Mouse (Mus musculus) heart, embryonic 10.5 days (tissue): ENCODE measurements around the gene Shb. TPM values are rescaled to one million over a fixed set of nuclear protein-coding genes. Genes with fewer than 3 reads are reported as not detected.

ENCODE experiments used
- DNase-seq: peaks from one replicate; pipeline ENCODE4 v3.0.0-alpha.2; 2017; ENCODE audit warnings: low spot score
- H3K27ac ChIP-seq: fragments of 300-500 bp; sonication (generic); 2 replicates; pipeline ENCODE4 v1.5.1; 2016; ENCODE audit warnings: mild to moderate bottlenecking
- H3K27me3 ChIP-seq: fragments of 300-500 bp; sonication (generic); 2 replicates; pipeline ENCODE4 v1.6.1; 2016; ENCODE audit warnings: mild to moderate bottlenecking; ENCODE audit not compliant: poor library complexity, insufficient read depth, severe bottlenecking
- H3K36me3 ChIP-seq: fragments of 300-500 bp; sonication (generic); 2 replicates; pipeline ENCODE4 v1.6.1; 2016; ENCODE audit warnings: mild to moderate bottlenecking, moderate library complexity
- H3K4me1 ChIP-seq: fragments of 300-500 bp; sonication (generic); 2 replicates; pipeline ENCODE4 v1.6.1; 2016; ENCODE audit warnings: mild to moderate bottlenecking
- H3K4me3 ChIP-seq: fragments of 300-500 bp; sonication (generic); 2 replicates; pipeline ENCODE4 v1.5.1; 2016; ENCODE audit warnings: mild to moderate bottlenecking, moderate library complexity
- H3K9me3 ChIP-seq: fragments of 300-500 bp; sonication (generic); 2 replicates; pipeline ENCODE4 v1.6.1; 2016; ENCODE audit warnings: mild to moderate bottlenecking, moderate library complexity
- WGBS: fragments of 180-500 bp; shearing (Covaris S2); methylation state at CpG from one replicate; pipeline ENCODE4 v1.1.7; 2016; 5-methylcytosine and 5-hydroxymethylcytosine counted together
- polyA plus RNA-seq: library from polyadenylated mRNA; unstranded; fragments of >200 nt; fragmentation: Nextera tagmentation; extraction: Ambion mirVana; gene quantifications from 2 replicates; pipeline ENCODE4 v1.2.1, GENCODE M21; 2016

The Shb gene
- polyA plus RNA-seq, 1 experiment from 2014 or later, result 8.2 TPM

GRCm38 (mm10) chr4:45467115-45467912, 65.0 kb downstream of the Shb start:
- DNase-seq, result no peak
- H3K36me3 ChIP-seq, result peaks cover 17% of the 10 kb centered on the region
- 80% methylated on average over 12 of the region's 12 CpGs for WGBS
- peaks cover 80% of the 10 kb centered on the region for H3K4me1 ChIP-seq
- H3K27me3 ChIP-seq, result no peaks in the 10 kb centered on the region
- no peak overlapping the region for H3K4me3 ChIP-seq
- peak overlapping the region; percentile 79 for H3K27ac ChIP-seq
- H3K9me3 ChIP-seq, result no peaks in the 10 kb centered on the region

GRCm38 (mm10) chr4:45464941-45465340, 67.3 kb downstream of the Shb start:
- 72% methylated on average over 9 of the region's 9 CpGs for WGBS
- no peak overlapping the region for H3K4me3 ChIP-seq
- 0 out of 2 replicates have a peak, but pooled peaks cover 8% of the 10 kb centered on the region for H3K36me3 ChIP-seq
- no peaks in the 10 kb centered on the region for H3K9me3 ChIP-seq
- no peak for DNase-seq
- H3K4me1 ChIP-seq, result peaks cover 78% of the 10 kb centered on the region
- H3K27me3 ChIP-seq, result no peaks in the 10 kb centered on the region
- peak overlapping the region; percentile 67 for H3K27ac ChIP-seq

- Histone ChIP-seq H3K4me3 (no peak overlapping the region), H3K36me3 (0 out of 2 replicates have a peak, but pooled peaks cover 8% of the 10 kb centered on the region), H3K27ac (peak overlapping the region; percentile 67; the same call in 1 of the 2 replicates), H3K9me3 (no peaks in the 10 kb centered on the region), H3K27me3 (no peaks in the 10 kb centered on the region), H3K4me1 (peaks cover 78% of the 10 kb centered on the region)
- WGBS, result 52% methylated on average over 12 of the region's 12 CpGs
- DNase-seq, result no peak
These were observed 67.7 kb downstream of the Shb start for GRCm38 (mm10) chr4:45464528-45464927.

- no peak for DNase-seq
- WGBS, result 85% methylated on average over 3 of the region's 3 CpGs
- Histone ChIP-seq H3K27me3 (no peaks in the 10 kb centered on the region), H3K9me3 (no peaks in the 10 kb centered on the region), H3K27ac (0 out of 2 replicates have a peak overlapping the region, but pooled peaks have one; percentile 67), H3K4me1 (peaks cover 78% of the 10 kb centered on the region), H3K36me3 (0 out of 2 replicates have a peak, but pooled peaks cover 8% of the 10 kb centered on the region), H3K4me3 (no peak overlapping the region)
These were observed 68.1 kb downstream of the Shb start for GRCm38 (mm10) chr4:45464123-45464522.

- 74% methylated on average over 5 of the region's 5 CpGs for WGBS
These were observed 69.6 kb downstream of the Shb start for GRCm38 (mm10) chr4:45462628-45463027.

GRCm38 (mm10) chr4:45461661-45462060, 70.6 kb downstream of the Shb start:
- Histone ChIP-seq H3K4me3 (no peak overlapping the region), H3K27ac (peak overlapping the region; percentile 31; the same call in 1 of the 2 replicates), H3K27me3 (no peaks in the 10 kb centered on the region), H3K9me3 (no peaks in the 10 kb centered on the region), H3K36me3 (peaks cover 23% of the 10 kb centered on the region), H3K4me1 (peaks cover 79% of the 10 kb centered on the region)
- WGBS, result 40% methylated on average over 7 of the region's 7 CpGs
- no peak for DNase-seq

More at GRCm38 (mm10) chr4:45462628-45463027, 69.6 kb downstream of the Shb start:
- no peaks in the 10 kb centered on the region for H3K9me3 ChIP-seq
- no peak overlapping the region for H3K4me3 ChIP-seq
- H3K27ac ChIP-seq, result no peak overlapping the region
- peaks cover 80% of the 10 kb centered on the region for H3K4me1 ChIP-seq
- no peaks in the 10 kb centered on the region for H3K27me3 ChIP-seq
- no peak for DNase-seq
- H3K36me3 ChIP-seq, result peaks cover 13% of the 10 kb centered on the region

GRCm38 (mm10) chr4:45459375-45459774, 72.9 kb downstream of the Shb start:
- WGBS, result 77% methylated on average over 9 of the region's 9 CpGs
- H3K36me3 ChIP-seq, result peaks cover 28% of the 10 kb centered on the region
- H3K4me1 ChIP-seq, result peaks cover 77% of the 10 kb centered on the region
- no peak for DNase-seq
- H3K9me3 ChIP-seq, result no peaks in the 10 kb centered on the region
- H3K27ac ChIP-seq, result no peak overlapping the region
- H3K27me3 ChIP-seq, result 0 out of 2 replicates have a peak, but pooled peaks cover 4% of the 10 kb centered on the region
- H3K4me3 ChIP-seq, result no peak overlapping the region

GRCm38 (mm10) chr4:45457543-45457942, 74.7 kb downstream of the Shb start:
- 86% methylated on average over 2 of the region's 2 CpGs for WGBS
- Histone ChIP-seq H3K9me3 (no peaks in the 10 kb centered on the region), H3K4me3 (no peak overlapping the region), H3K36me3 (peaks cover 34% of the 10 kb centered on the region), H3K4me1 (peaks cover 86% of the 10 kb centered on the region), H3K27ac (no peak overlapping the region), H3K27me3 (0 out of 2 replicates have a peak, but pooled peaks cover 4% of the 10 kb centered on the region)
- DNase-seq, result no peak

GRCm38 (mm10) chr4:45455001-45455400, 77.3 kb downstream of the Shb start:
- H3K27ac ChIP-seq, result no peak overlapping the region
- 64% methylated on average over 4 of the region's 4 CpGs for WGBS
- no peak for DNase-seq
- H3K4me1 ChIP-seq, result peaks cover 91% of the 10 kb centered on the region
- 0 out of 2 replicates have a peak, but pooled peaks cover 4% of the 10 kb centered on the region for H3K27me3 ChIP-seq
- H3K36me3 ChIP-seq, result peaks cover 36% of the 10 kb centered on the region
- no peak overlapping the region for H3K4me3 ChIP-seq
- no peaks in the 10 kb centered on the region for H3K9me3 ChIP-seq

- WGBS, result 78% methylated on average over 3 of the region's 3 CpGs
- Histone ChIP-seq H3K4me1 (peaks cover 86% of the 10 kb centered on the region), H3K27ac (no peak overlapping the region; the same call in 1 of the 2 replicates), H3K9me3 (no peaks in the 10 kb centered on the region), H3K36me3 (peaks cover 36% of the 10 kb centered on the region), H3K4me3 (no peak overlapping the region), H3K27me3 (0 out of 2 replicates have a peak, but pooled peaks cover 4% of the 10 kb centered on the region)
- no peak for DNase-seq
These were observed 78.9 kb downstream of the Shb start for GRCm38 (mm10) chr4:45453271-45453851.

GRCm38 (mm10) chr4:45452569-45453111, 79.6 kb downstream of the Shb start:
- 0 out of 2 replicates have a peak, but pooled peaks cover 5% of the 10 kb centered on the region for H3K27me3 ChIP-seq
- DNase-seq, result no peak
- H3K4me3 ChIP-seq, result no peak overlapping the region
- peaks cover 86% of the 10 kb centered on the region for H3K4me1 ChIP-seq
- no peaks in the 10 kb centered on the region for H3K9me3 ChIP-seq
- peaks cover 32% of the 10 kb centered on the region for H3K36me3 ChIP-seq
- WGBS, result 70% methylated on average over 7 of the region's 7 CpGs
- H3K27ac ChIP-seq, result peak overlapping the region; percentile 79

GRCm38 (mm10) chr4:45449012-45449411, 83.3 kb downstream of the Shb start:
- H3K27me3 ChIP-seq, result 0 out of 2 replicates have a peak, but pooled peaks cover 3% of the 10 kb centered on the region
- no peak overlapping the region for H3K4me3 ChIP-seq
- peaks cover 13% of the 10 kb centered on the region for H3K36me3 ChIP-seq
- H3K27ac ChIP-seq, result no peak overlapping the region
- H3K4me1 ChIP-seq, result peaks cover 94% of the 10 kb centered on the region
- WGBS, result 76% methylated on average over 5 of the region's 5 CpGs
- no peak for DNase-seq
- no peaks in the 10 kb centered on the region for H3K9me3 ChIP-seq

- no peak overlapping the region for H3K4me3 ChIP-seq
- no peaks in the 10 kb centered on the region for H3K9me3 ChIP-seq
- no peak overlapping the region for H3K27ac ChIP-seq
- H3K27me3 ChIP-seq, result 0 out of 2 replicates have a peak, but pooled peaks cover 3% of the 10 kb centered on the region
- peaks cover 94% of the 10 kb centered on the region for H3K4me1 ChIP-seq
- peaks cover 15% of the 10 kb centered on the region for H3K36me3 ChIP-seq
- WGBS, result 83% methylated on average over 7 of the region's 7 CpGs
- DNase-seq, result no peak
These were observed 83.8 kb downstream of the Shb start for GRCm38 (mm10) chr4:45448481-45448880.
